Mouse (Mus musculus) stomach, embryonic 16.5 days (tissue): ENCODE data around the gene Wdr92. TPM values are rescaled to one million over a fixed set of nuclear protein-coding genes. Genes with fewer than 3 reads are reported as not detected.
A peak's percentile ranks its signal among the peaks of the same experiment; 100 is the strongest.

ENCODE experiments used
- ATAC-seq: fragments of 200-750 bp; cut with Nextera tagmentation; 2 replicates; pipeline ENCODE4 v1.8.0; 2017; ENCODE audit warnings: moderate number of reproducible peaks, moderate TSS enrichment; ENCODE audit not compliant: insufficient read depth, low FRiP score
- H3K27ac ChIP-seq: fragments of 300-500 bp; sonication (generic); 2 replicates; pipeline ENCODE4 v1.5.1; 2014; ENCODE audit warnings: low read length
- H3K27me3 ChIP-seq: fragments of 300-500 bp; sonication (generic); 2 replicates; pipeline ENCODE4 v1.6.1; 2014; ENCODE audit warnings: low read length, control low read depth, mixed read lengths; ENCODE audit not compliant: control insufficient read depth, insufficient read depth
- H3K36me3 ChIP-seq: fragments of 300-500 bp; sonication (generic); 2 replicates; pipeline ENCODE4 v1.6.1; 2014; ENCODE audit warnings: low read length; ENCODE audit not compliant: control insufficient read depth, insufficient read depth
- H3K4me1 ChIP-seq: fragments of 300-500 bp; sonication (generic); 2 replicates; pipeline ENCODE4 v1.6.1; 2014; ENCODE audit warnings: low read length, control low read depth, mixed read lengths; ENCODE audit not compliant: control insufficient read depth, insufficient read depth
- H3K4me2 ChIP-seq: fragments of 300-500 bp; sonication (generic); 2 replicates; pipeline ENCODE4 v1.6.1; 2014; ENCODE audit warnings: low read depth, low read length, mixed read lengths
- H3K4me3 ChIP-seq: fragments of 300-500 bp; sonication (generic); replicated peaks from 2 replicates; pipeline ENCODE4 v1.5.1; 2014; ENCODE audit warnings: mild to moderate bottlenecking, low read length
- H3K9ac ChIP-seq: fragments of 300-500 bp; sonication (generic); 2 replicates; pipeline ENCODE4 v1.6.1; 2014; ENCODE audit warnings: low read length
- H3K9me3 ChIP-seq: fragments of 300-500 bp; sonication (generic); replicated peaks from 2 replicates; pipeline ENCODE4 v1.6.1; 2016; ENCODE audit warnings: low read length, control low read depth; ENCODE audit not compliant: control insufficient read depth
- WGBS: fragments of 180-500 bp; shearing (Covaris S2); extraction: QIAGEN DNeasy Blood & Tissue Kit; methylation state at CpG from one replicate; pipeline ENCODE4 v1.1.7; 2014; 5-methylcytosine and 5-hydroxymethylcytosine counted together
- polyA plus RNA-seq: library from polyadenylated mRNA; unstranded; fragments of >200 nt; fragmentation: Nextera tagmentation; extraction: Ambion mirVana; gene quantifications from 2 replicates; pipeline ENCODE4 v1.2.1, GENCODE M21; 2015

Wdr92 gene
- polyA plus RNA-seq, 1 experiment from 2014 or later: 26.4 TPM

GRCm38 (mm10) chr11:17199170-17199569 is 17.3 kb downstream of the Wdr92 start:
- ATAC-seq: no peak
- H3K36me3 ChIP-seq: peaks cover 35% of the 10 kb centered on the region
- H3K4me3 ChIP-seq: no peak overlapping the region
- H3K4me2 ChIP-seq: no peak overlapping the region
- no peaks in the 10 kb centered on the region for H3K4me1 ChIP-seq
- H3K9me3 ChIP-seq: no peaks in the 10 kb centered on the region
- H3K27ac ChIP-seq: no peak overlapping the region
- no peaks in the 10 kb centered on the region for H3K27me3 ChIP-seq
- H3K9ac ChIP-seq: no peak overlapping the region
- 78% methylated on average over 5 of the region's 5 CpGs for WGBS

GRCm38 (mm10) chr11:17199840-17200501 is 18.1 kb downstream of the Wdr92 start:
- ATAC-seq: no peak
- H3K4me3 ChIP-seq: no peak overlapping the region
- no peak overlapping the region for H3K4me2 ChIP-seq
- no peaks in the 10 kb centered on the region for H3K9me3 ChIP-seq
- 84% methylated on average over 3 of the region's 3 CpGs for WGBS
- no peaks in the 10 kb centered on the region for H3K4me1 ChIP-seq
- no peaks in the 10 kb centered on the region for H3K27me3 ChIP-seq
- H3K27ac ChIP-seq: no peak overlapping the region
- no peak overlapping the region for H3K9ac ChIP-seq
- H3K36me3 ChIP-seq: peaks cover 29% of the 10 kb centered on the region

GRCm38 (mm10) chr11:17200936-17201335 is 19.0 kb downstream of the Wdr92 start:
- no peak for ATAC-seq
- H3K4me2 ChIP-seq: no peak overlapping the region
- H3K4me1 ChIP-seq: no peaks in the 10 kb centered on the region
- 86% methylated on average over 4 of the region's 4 CpGs for WGBS
- no peak overlapping the region for H3K4me3 ChIP-seq
- no peaks in the 10 kb centered on the region for H3K9me3 ChIP-seq
- peaks cover 19% of the 10 kb centered on the region for H3K36me3 ChIP-seq
- no peak overlapping the region for H3K27ac ChIP-seq
- H3K27me3 ChIP-seq: no peaks in the 10 kb centered on the region
- no peak overlapping the region for H3K9ac ChIP-seq

DNA sequence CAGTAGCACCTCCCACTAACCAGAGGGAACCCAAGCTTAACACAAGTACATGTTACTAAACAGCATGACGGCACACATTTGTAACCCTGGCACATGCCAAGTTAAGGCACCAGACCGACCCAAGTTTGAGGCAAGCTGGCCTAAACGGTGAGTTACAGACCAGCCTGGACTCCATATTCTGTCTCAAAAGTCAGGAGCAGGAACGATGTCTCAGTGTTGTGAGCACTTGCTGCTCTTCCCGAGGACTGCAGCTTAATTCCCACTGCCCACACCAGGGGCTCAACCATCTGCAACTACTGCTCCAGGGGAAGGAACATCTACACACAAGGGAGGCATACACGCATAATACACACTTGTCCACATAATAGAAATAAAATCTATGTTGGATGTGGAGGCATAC is 20.6 kb downstream of the Wdr92 start:
- Histone ChIP-seq H3K27ac (no peak overlapping the region), H3K4me1 (no peaks in the 10 kb centered on the region), H3K4me2 (no peak overlapping the region), H3K36me3 (peaks cover 12% of the 10 kb centered on the region; the same call in 1 of the 2 replicates), H3K9ac (no peak overlapping the region), H3K4me3 (no peak overlapping the region), H3K27me3 (no peaks in the 10 kb centered on the region), H3K9me3 (no peaks in the 10 kb centered on the region)
- 89% methylated on average over 6 of the region's 6 CpGs for WGBS
- no peak for ATAC-seq

- H3K4me3 ChIP-seq: peak within 1 kb of the TSS; percentile 93
- H3K9ac ChIP-seq: peak within 1 kb of the TSS; percentile 88
- peaks cover 20% of the 10 kb centered on the region for H3K4me1 ChIP-seq
- H3K27ac ChIP-seq: peak within 1 kb of the TSS; percentile 90
- H3K4me2 ChIP-seq: peak within 1 kb of the TSS; percentile 82
- ATAC-seq: peak; percentile 98
- WGBS: under 1% methylated on average over 65 of the region's 65 CpGs
- no peaks in the 10 kb centered on the region for H3K27me3 ChIP-seq
- H3K9me3 ChIP-seq: no peaks in the 10 kb centered on the region
- H3K36me3 ChIP-seq: peaks cover 7% of the 10 kb centered on the region; the same call in 1 of the 2 replicates
Measured at GRCm38 (mm10) chr11:17211258-17212140, 29.6 kb downstream of the Wdr92 start, which contains the start of gene Pno1. Gene Pno1, minus strand, starts transcription at chr11:17211568.

DNA sequence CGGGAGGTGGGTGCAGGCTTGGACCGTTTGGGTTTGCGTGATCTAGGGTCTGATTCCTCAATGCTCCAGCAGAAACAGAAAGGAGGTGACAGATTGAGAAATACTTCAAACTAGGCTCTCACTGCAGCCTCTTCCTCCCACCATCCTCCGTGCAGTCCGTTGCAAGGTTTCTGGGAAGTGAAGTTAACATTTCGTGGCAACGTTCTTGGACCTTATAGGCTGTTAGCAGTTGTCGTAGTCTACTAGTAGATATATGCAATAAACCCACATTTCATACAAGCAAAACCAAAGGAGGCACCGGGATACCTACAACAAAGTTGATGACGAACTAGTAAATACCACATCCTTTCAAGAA is 30.2 kb downstream of the Wdr92 start:
- WGBS: under 1% methylated on average over 10 of the region's 10 CpGs
- Histone ChIP-seq H3K4me2 (peak overlapping the region; percentile 82), H3K9ac (peak overlapping the region; percentile 88), H3K27ac (peak overlapping the region; percentile 90), H3K4me3 (peak overlapping the region; percentile 93), H3K36me3 (peaks cover 7% of the 10 kb centered on the region; the same call in 1 of the 2 replicates), H3K4me1 (peaks cover 20% of the 10 kb centered on the region), H3K9me3 (no peaks in the 10 kb centered on the region), H3K27me3 (no peaks in the 10 kb centered on the region)
- no peak for ATAC-seq

DNA sequence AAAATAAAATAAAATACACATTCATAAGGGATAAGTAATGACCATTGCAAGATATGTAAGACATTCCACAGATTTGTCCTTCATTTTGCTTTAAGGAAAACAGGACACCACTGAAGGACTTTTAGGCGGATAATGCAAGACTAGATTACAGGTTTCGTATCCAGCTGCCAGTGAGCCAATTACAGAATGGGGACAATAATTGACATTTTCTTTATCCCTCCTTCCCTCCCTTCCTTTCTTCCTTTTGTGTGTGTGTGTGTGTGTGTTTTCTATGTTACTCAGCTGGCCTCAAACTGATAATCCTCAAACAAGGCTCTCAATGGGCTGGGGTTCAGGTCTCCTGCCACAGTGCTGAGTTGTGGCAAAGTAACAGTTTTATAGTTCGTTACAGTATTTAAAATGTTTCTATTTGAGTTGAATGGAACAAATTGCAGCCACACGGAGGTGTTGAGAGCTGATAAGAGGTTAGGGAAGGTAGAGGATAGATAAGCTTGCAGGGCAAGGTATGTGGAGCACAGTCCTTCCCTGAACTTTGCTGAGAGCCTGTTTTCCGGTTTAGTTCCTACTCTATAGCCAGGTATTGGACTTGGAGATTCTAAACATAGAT is 31.1 kb downstream of the Wdr92 start:
- no peak overlapping the region for H3K9ac ChIP-seq
- WGBS: 59% methylated on average over 5 of the region's 5 CpGs

DNA sequence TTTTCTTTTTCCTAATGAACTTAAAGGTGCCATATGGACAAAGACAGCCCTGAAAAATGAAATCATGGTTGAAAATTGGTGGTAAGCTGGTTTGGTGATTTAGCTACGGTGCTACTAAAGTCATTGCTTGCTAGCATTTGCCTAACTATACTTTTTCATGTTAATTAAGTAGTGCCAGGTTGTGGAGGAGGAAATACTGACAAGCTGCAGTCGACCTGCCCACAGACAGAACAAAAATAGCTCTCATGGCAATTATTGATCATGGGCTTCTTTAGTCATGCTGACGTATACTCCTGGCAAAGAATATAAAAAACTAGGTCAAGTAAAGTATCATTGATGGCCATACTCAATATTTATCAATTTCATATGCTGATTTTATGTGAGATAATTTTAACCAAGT is 33.6 kb downstream of the Wdr92 start:
- Histone ChIP-seq H3K9me3 (no peaks in the 10 kb centered on the region), H3K4me2 (no peak overlapping the region), H3K4me1 (peaks cover 16% of the 10 kb centered on the region), H3K36me3 (no peaks in the 10 kb centered on the region), H3K4me3 (no peak overlapping the region), H3K9ac (no peak overlapping the region), H3K27me3 (no peaks in the 10 kb centered on the region), H3K27ac (no peak overlapping the region)
- 82% methylated on average over 3 of the region's 3 CpGs for WGBS
- ATAC-seq: no peak

More for the DNA sequence above, 31.1 kb downstream of the Wdr92 start:
- Histone ChIP-seq H3K36me3 (peaks cover 7% of the 10 kb centered on the region; the same call in 1 of the 2 replicates), H3K4me1 (peaks cover 20% of the 10 kb centered on the region), H3K4me3 (peak overlapping the region; percentile 93), H3K4me2 (peak overlapping the region; percentile 82), H3K27ac (no peak overlapping the region), H3K9me3 (no peaks in the 10 kb centered on the region), H3K27me3 (no peaks in the 10 kb centered on the region)
- no peak for ATAC-seq

GRCm38 (mm10) chr11:17221126-17221525 is 39.2 kb downstream of the Wdr92 start:
- Histone ChIP-seq H3K4me2 (no peak overlapping the region), H3K27me3 (no peaks in the 10 kb centered on the region), H3K36me3 (no peaks in the 10 kb centered on the region), H3K9me3 (no peaks in the 10 kb centered on the region), H3K4me1 (no peaks in the 10 kb centered on the region), H3K9ac (no peak overlapping the region), H3K27ac (no peak overlapping the region), H3K4me3 (no peak overlapping the region)
- 92% methylated on average over 8 of the region's 8 CpGs for WGBS
- ATAC-seq: no peak
